Mouse (Mus musculus) embryonic fibroblast, embryonic 13.5 days (primary cell): Measurements from ENCODE around the gene Ttyh3.

Experiments
- CTCF ChIP-seq: IDR thresholded peaks from 2 replicates; pipeline ENCODE4 v1.5.1; 2011; ENCODE audit warnings: mild to moderate bottlenecking, control low read depth, low read length, moderate library complexity, borderline replicate concordance; ENCODE audit not compliant: insufficient read depth
- POLR2A ChIP-seq: IDR thresholded peaks from 2 replicates; pipeline ENCODE4 v1.6.1; 2011; ENCODE audit warnings: low read depth, mild to moderate bottlenecking, control low read depth, low read length, moderate library complexity

DNA sequence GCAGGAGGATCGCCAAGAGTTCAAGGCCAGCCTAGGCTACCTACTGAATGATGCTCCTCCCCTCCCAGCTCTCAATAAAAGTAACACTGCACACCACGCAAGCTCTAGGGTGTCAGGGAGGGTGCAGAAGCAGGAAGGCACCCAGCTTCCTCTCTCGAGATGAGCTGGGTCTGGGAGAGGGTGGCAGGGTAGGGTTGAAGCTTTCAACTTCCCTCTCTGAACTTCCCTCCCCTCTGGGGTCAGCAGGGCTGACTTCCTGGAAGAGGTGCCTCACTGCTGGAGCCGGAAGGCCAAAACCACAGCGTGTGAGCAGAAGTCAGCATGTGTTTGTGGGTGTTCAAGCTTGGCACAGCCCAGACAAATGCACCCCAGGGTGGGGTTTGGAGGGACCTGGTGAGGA is 31.1 kb downstream of the Ttyh3 start:
- TF ChIP-seq POLR2A: no peak
- no peak for TF ChIP-seq CTCF
